Mouse (Mus musculus): ENCODE data around the gene Arhgap15.

The Arhgap15 gene

GRCm38 (mm10) chr2:44112990-44113798, 364.6 kb downstream of the Arhgap15 start:
- DNase-seq, result no peak

- DNase-seq, result no peak
Observed at GRCm38 (mm10) chr2:44114296-44114695, 365.7 kb downstream of the Arhgap15 start.

- no peak for DNase-seq
Observed at GRCm38 (mm10) chr2:44121162-44121561, 372.5 kb downstream of the Arhgap15 start.

- no peak for DNase-seq
Observed at GRCm38 (mm10) chr2:44123246-44123645, 374.6 kb downstream of the Arhgap15 start.

GRCm38 (mm10) chr2:44124093-44124492, 375.5 kb downstream of the Arhgap15 start:
- no peak for DNase-seq

- DNase-seq, result no peak
Observed at GRCm38 (mm10) chr2:44124683-44125082, 376.1 kb downstream of the Arhgap15 start.

GRCm38 (mm10) chr2:44126044-44126695, 377.5 kb downstream of the Arhgap15 start:
- DNase-seq, result no peak

- DNase-seq, result no peak
Observed at GRCm38 (mm10) chr2:44129533-44129932, 380.9 kb downstream of the Arhgap15 start.

GRCm38 (mm10) chr2:44131271-44131670, 382.6 kb downstream of the Arhgap15 start:
- no peak for DNase-seq

GRCm38 (mm10) chr2:44134796-44135195, 386.2 kb downstream of the Arhgap15 start:
- no peak for DNase-seq

- DNase-seq, result no peak
Observed at GRCm38 (mm10) chr2:44140455-44140854, 391.8 kb downstream of the Arhgap15 start.

- DNase-seq, result no peak
Observed at GRCm38 (mm10) chr2:44142152-44142551, 393.5 kb downstream of the Arhgap15 start.

- no peak for DNase-seq
Observed at GRCm38 (mm10) chr2:44142611-44143010, 394.0 kb downstream of the Arhgap15 start.

GRCm38 (mm10) chr2:44146124-44146981, 397.7 kb downstream of the Arhgap15 start:
- DNase-seq, result peak in 1 of 2 experiments; percentile 17

- no peak for DNase-seq
Observed at GRCm38 (mm10) chr2:44147486-44147885, 398.9 kb downstream of the Arhgap15 start.

GRCm38 (mm10) chr2:44147971-44148370, 399.3 kb downstream of the Arhgap15 start:
- no peak for DNase-seq

GRCm38 (mm10) chr2:44148550-44149100, 400.0 kb downstream of the Arhgap15 start:
- no peak for DNase-seq

GRCm38 (mm10) chr2:44152301-44152700, 403.7 kb downstream of the Arhgap15 start:
- no peak for DNase-seq

- no peak for DNase-seq
Observed at GRCm38 (mm10) chr2:44160358-44160757, 411.7 kb downstream of the Arhgap15 start.

- peak; percentile 11 to 17 for DNase-seq
Observed at GRCm38 (mm10) chr2:44165789-44166188, 417.2 kb downstream of the Arhgap15 start.

GRCm38 (mm10) chr2:44166716-44167115, 418.1 kb downstream of the Arhgap15 start:
- DNase-seq, result no peak

- no peak for DNase-seq
Observed at GRCm38 (mm10) chr2:44184476-44184875, 435.9 kb downstream of the Arhgap15 start.

GRCm38 (mm10) chr2:44190749-44191148, 442.1 kb downstream of the Arhgap15 start:
- DNase-seq, result no peak

Measured in lung, adult 18-20 months (tissue).